In the genomic region with DNA sequence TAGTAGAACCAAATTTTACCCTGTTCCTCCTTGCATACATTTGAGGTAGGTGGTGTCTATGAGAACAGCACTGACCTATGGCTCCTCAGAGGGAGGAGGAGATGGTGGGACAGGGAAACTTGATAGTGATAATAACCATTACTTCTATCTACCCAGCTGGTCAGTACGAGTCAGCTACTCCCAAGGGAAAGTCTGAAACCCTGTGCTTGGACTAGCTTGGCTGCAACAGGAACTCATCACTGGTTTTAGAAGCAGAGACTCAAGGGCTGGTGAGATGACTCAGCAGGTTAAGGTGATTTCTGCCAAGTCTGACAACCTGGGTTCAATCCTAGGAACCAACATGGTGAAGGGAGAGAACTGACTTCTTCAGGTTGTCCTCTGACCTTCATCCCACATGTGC, we compare ENCODE assay signal across 22 mouse cellular contexts. TPM values are rescaled to one million over a fixed set of nuclear protein-coding genes. Genes with fewer than 3 reads are reported as not detected.
DNase-seq lines count a peak whose midpoint lies in the region; ATAC-seq lines count a peak whose summit lies in the region.
"Had no signal": no experiment of that assay in that cellular context is flagged by ENCODE, and none has a peak within 500 bp of the region (broad histone marks: within the 10 kb centered on the region; RNA-seq: fewer than 3 reads in every experiment).

No protein-coding gene starts in this region.

- no peak overlapping the region for H3K4me3 ChIP-seq in hindbrain, embryonic 11.5 days (ENCODE audit: low read depth, low read length)

- H3K9ac ChIP-seq in hindbrain, embryonic 11.5 days (ENCODE audit: low read depth, low read length) = no peak overlapping the region

- no peaks in the 10 kb centered on the region for H3K4me1 ChIP-seq in hindbrain, embryonic 11.5 days (replicated peaks; ENCODE audit: control insufficient read depth, insufficient read depth, low read length)

- no peaks in the 10 kb centered on the region for H3K27me3 ChIP-seq in hindbrain, embryonic 11.5 days (ENCODE audit: control insufficient read depth, insufficient read depth, low read length)
- H3K27me3 ChIP-seq: CH12.LX, Patski had no signal

- H3K27ac ChIP-seq in hindbrain, embryonic 11.5 days (ENCODE audit: low read depth, low read length) = no peak overlapping the region

- H3K36me3 ChIP-seq in hindbrain, embryonic 11.5 days (ENCODE audit: control insufficient read depth, insufficient read depth, low read length) = peaks cover 9% of the 10 kb centered on the region; the same call in 1 of the 2 replicates

- H3K9me3 ChIP-seq in hindbrain, embryonic 11.5 days (ENCODE audit: control insufficient read depth, low read length) = no peaks in the 10 kb centered on the region
- H3K9me3 ChIP-seq: G1E had no signal

- no peak overlapping the region for H3K4me2 ChIP-seq in hindbrain, embryonic 11.5 days (replicated peaks; ENCODE audit: low read depth, low read length)

- 79% methylated on average over 1 of the region's 1 CpGs for WGBS in hindbrain, embryonic 11.5 days

- no peak for ATAC-seq in granulocyte monocyte progenitor cell, adult 5-6 weeks (replicated peaks; ENCODE audit: poor library complexity, severe bottlenecking)
- ATAC-seq in hindbrain, embryonic 11.5 days (ENCODE audit: low FRiP score) = no peak
- ATAC-seq: activated CD4-positive, CD25-positive, alpha-beta regulatory T cell, adult 4 months; CD4-positive, CD25-positive, alpha-beta regulatory T cell, adult 4 months; Patski had no signal

- DNase-seq in 3T3-L1 (ENCODE audit: low read depth, low spot score) = peak; percentile 86
- DNase-seq in NIH3T3 (ENCODE audit: low read depth) = peak; percentile 53
- no peak for DNase-seq in hindbrain, embryonic 11.5 days (ENCODE audit: low spot score)
- DNase-seq: adrenal gland, adult 2 months; adrenal gland, adult 8-10 months; adrenal gland, postnatal 10 days; adrenal gland, postnatal 14 days; adrenal gland, postnatal 25 days; adrenal gland, postnatal 36 days; B cell, adult 2 months; cerebellum, adult 11 months; cerebellum, adult 11-12 months; cerebellum, adult 18-20 months; cerebellum, adult 2 months; cerebellum, adult 8-10 months had no signal

RNA-seq across cellular contexts. Expression of a gene that starts 7.8 kb away (rescaled TPM):
- total RNA-seq in granulocyte monocyte progenitor cell, adult 5-6 weeks (2014; fragmentation: Nextera tagmentation) = 40.9 and 50.2 TPM in 2 replicates
- 106 and 107 TPM in 2 replicates for total RNA-seq in granulocyte monocyte progenitor cell, adult 5-6 weeks (2017)
- polyA plus RNA-seq in hindbrain, embryonic 11.5 days (2014; fragmentation: Nextera tagmentation; extraction: Ambion mirVana) = 96.3 and 101 TPM in 2 replicates

RNA-seq across cellular contexts. Expression of a gene that starts 23.9 kb away (rescaled TPM):
- total RNA-seq in granulocyte monocyte progenitor cell, adult 5-6 weeks (2014; fragmentation: Nextera tagmentation) = 41.0 and 61.4 TPM in 2 replicates
- total RNA-seq in granulocyte monocyte progenitor cell, adult 5-6 weeks (2017) = 20.4 and 26.4 TPM in 2 replicates
- 13.9 and 15.2 TPM in 2 replicates for polyA plus RNA-seq in hindbrain, embryonic 11.5 days (2014; fragmentation: Nextera tagmentation; extraction: Ambion mirVana)

RNA-seq across cellular contexts. Expression of a gene that starts 24.9 kb away (rescaled TPM):
- 44.7 and 57.5 TPM in 2 replicates for total RNA-seq in granulocyte monocyte progenitor cell, adult 5-6 weeks (2014; fragmentation: Nextera tagmentation)
- 53.4 and 65.8 TPM in 2 replicates for total RNA-seq in granulocyte monocyte progenitor cell, adult 5-6 weeks (2017)
- 77.7 and 79.6 TPM in 2 replicates for polyA plus RNA-seq in hindbrain, embryonic 11.5 days (2014; fragmentation: Nextera tagmentation; extraction: Ambion mirVana)

RNA-seq across cellular contexts. Expression of a gene that starts 29.8 kb away (rescaled TPM):
- total RNA-seq in granulocyte monocyte progenitor cell, adult 5-6 weeks (2014; fragmentation: Nextera tagmentation) = 22.0 and 26.0 TPM in 2 replicates
- total RNA-seq in granulocyte monocyte progenitor cell, adult 5-6 weeks (2017) = 15.0 and 15.7 TPM in 2 replicates
- polyA plus RNA-seq in hindbrain, embryonic 11.5 days (2014; fragmentation: Nextera tagmentation; extraction: Ambion mirVana) = 25.3 and 25.7 TPM in 2 replicates

RNA-seq across cellular contexts. Expression of a gene that starts 34.6 kb away (rescaled TPM):
- 1.1 and 4.0 TPM in 2 replicates for total RNA-seq in granulocyte monocyte progenitor cell, adult 5-6 weeks (2014; fragmentation: Nextera tagmentation)
- not detected in 2 replicates for total RNA-seq in granulocyte monocyte progenitor cell, adult 5-6 weeks (2017)
- 1.6 and 2.7 TPM in 2 replicates for polyA plus RNA-seq in hindbrain, embryonic 11.5 days (2014; fragmentation: Nextera tagmentation; extraction: Ambion mirVana)
- total RNA-seq: MEL had no signal
